Mouse (Mus musculus) forebrain, embryonic 10.5 days (tissue): ENCODE data around the gene Tnrc18. TPM values are rescaled to one million over a fixed set of nuclear protein-coding genes. Genes with fewer than 3 reads are reported as not detected.

Experiments
- DNase-seq: peaks from one replicate; pipeline ENCODE4 v3.0.0-alpha.2; 2017; ENCODE audit warnings: low spot score; ENCODE audit errors: extremely low spot score
- H3K27ac ChIP-seq: fragments of 300-500 bp; sonication (generic); 2 replicates; pipeline ENCODE4 v1.5.1; 2016; ENCODE audit warnings: mild to moderate bottlenecking
- H3K27me3 ChIP-seq: fragments of 300-500 bp; sonication (generic); 2 replicates; pipeline ENCODE4 v1.6.1; 2016; ENCODE audit warnings: mild to moderate bottlenecking; ENCODE audit not compliant: poor library complexity, severe bottlenecking
- H3K36me3 ChIP-seq: fragments of 300-500 bp; sonication (generic); replicated peaks from 2 replicates; pipeline ENCODE4 v1.6.1; 2016; ENCODE audit warnings: mild to moderate bottlenecking, moderate library complexity
- H3K4me1 ChIP-seq: fragments of 300-500 bp; sonication (generic); 2 replicates; pipeline ENCODE4 v1.6.1; 2016
- H3K4me3 ChIP-seq: fragments of 300-500 bp; sonication (generic); 2 replicates; pipeline ENCODE4 v1.5.1; 2016; ENCODE audit warnings: mild to moderate bottlenecking, moderate library complexity
- H3K9me3 ChIP-seq: fragments of 300-500 bp; sonication (generic); 2 replicates; pipeline ENCODE4 v1.6.1; 2016; ENCODE audit warnings: mild to moderate bottlenecking, moderate library complexity
- WGBS: fragments of 180-500 bp; shearing (Covaris S2); methylation state at CpG from one replicate; pipeline ENCODE4 v1.1.7; 2016; 5-methylcytosine and 5-hydroxymethylcytosine counted together
- polyA plus RNA-seq: library from polyadenylated mRNA; unstranded; fragments of >200 nt; fragmentation: Nextera tagmentation; extraction: Ambion mirVana; gene quantifications from 2 replicates; pipeline ENCODE4 v1.2.1, GENCODE M21; 2016

Gene Tnrc18
- polyA plus RNA-seq, 1 experiment from 2014 or later, result 22.7 TPM

DNA sequence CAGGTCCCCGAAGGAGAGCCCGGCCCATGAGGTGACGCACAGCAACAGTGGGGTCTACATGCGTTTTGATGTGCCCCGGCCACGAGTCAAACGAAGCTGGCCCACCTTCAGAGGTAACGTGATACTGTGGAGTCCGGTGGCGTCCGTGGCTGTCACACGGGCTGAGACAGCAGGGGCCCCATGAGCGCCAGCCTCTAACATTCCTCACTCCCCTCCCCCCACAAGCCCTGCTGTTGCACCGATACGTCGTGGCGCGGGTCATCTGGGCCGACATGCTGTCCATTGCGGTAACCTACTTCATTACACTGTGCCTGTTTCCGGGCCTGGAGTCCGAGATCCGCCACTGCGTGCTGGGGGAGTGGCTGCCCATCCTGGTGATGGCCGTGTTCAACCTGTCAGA, 99.0 kb downstream of the Tnrc18 start:
- H3K4me3 ChIP-seq, result no peak overlapping the region
- H3K27me3 ChIP-seq, result no peaks in the 10 kb centered on the region; the same call in 1 of the 2 replicates
- peaks cover 8% of the 10 kb centered on the region for H3K4me1 ChIP-seq
- peaks cover 46% of the 10 kb centered on the region for H3K36me3 ChIP-seq
- no peak overlapping the region for H3K27ac ChIP-seq
- no peaks in the 10 kb centered on the region for H3K9me3 ChIP-seq
- DNase-seq, result no peak
- WGBS, result 67% methylated on average over 25 of the region's 25 CpGs

DNA sequence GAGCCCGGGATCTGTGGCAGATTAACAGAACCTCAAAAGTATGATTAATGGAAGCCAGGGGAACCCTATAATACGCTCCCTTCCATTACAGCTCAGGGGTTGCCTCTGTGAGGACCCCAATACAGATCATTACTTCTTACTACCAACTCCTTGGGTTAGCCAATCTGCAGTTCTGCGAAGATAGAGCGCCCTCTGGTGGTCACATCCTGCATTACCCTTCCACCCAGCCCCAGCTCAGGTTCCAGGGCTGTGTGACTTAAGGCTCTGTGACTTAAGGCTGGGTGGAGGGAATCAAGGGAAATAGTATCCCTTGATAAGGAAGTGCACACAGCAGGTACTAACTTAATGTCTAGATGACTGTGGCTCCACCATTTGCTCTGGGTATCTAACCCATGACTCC, 99.4 kb downstream of the Tnrc18 start:
- Histone ChIP-seq H3K4me1 (peaks cover 5% of the 10 kb centered on the region; the same call in 1 of the 2 replicates), H3K27me3 (no peaks in the 10 kb centered on the region; the same call in 1 of the 2 replicates), H3K9me3 (no peaks in the 10 kb centered on the region), H3K36me3 (peaks cover 47% of the 10 kb centered on the region), H3K4me3 (no peak overlapping the region), H3K27ac (no peak overlapping the region)
- WGBS, result 20% methylated on average over 4 of the region's 4 CpGs
- peak; percentile 79 for DNase-seq

DNA sequence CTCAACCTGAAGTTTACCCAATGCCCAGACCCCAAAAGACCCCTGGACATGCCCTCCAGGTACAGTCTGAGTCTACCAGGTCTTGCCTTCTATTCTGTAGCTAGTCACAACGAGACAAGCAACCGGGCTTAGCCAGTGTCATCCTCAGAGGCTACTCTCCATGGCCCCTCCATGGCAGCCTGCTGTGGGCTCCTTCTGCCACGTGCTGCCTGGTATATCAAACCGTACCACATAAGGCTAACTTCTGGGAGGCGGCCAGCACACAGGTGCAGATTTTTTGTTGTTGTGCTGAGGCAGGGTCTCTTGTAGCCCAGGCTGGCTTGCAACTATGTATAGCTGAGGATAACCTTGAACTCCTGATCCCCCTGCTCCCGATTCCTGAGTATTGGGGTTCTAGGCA, 101.4 kb downstream of the Tnrc18 start:
- Histone ChIP-seq H3K9me3 (peaks cover 11% of the 10 kb centered on the region), H3K27me3 (no peaks in the 10 kb centered on the region; the same call in 1 of the 2 replicates), H3K4me3 (no peak overlapping the region), H3K4me1 (no peaks in the 10 kb centered on the region), H3K36me3 (peaks cover 51% of the 10 kb centered on the region), H3K27ac (no peak overlapping the region)
- WGBS, result 87% methylated on average over 6 of the region's 6 CpGs
- no peak for DNase-seq

DNA sequence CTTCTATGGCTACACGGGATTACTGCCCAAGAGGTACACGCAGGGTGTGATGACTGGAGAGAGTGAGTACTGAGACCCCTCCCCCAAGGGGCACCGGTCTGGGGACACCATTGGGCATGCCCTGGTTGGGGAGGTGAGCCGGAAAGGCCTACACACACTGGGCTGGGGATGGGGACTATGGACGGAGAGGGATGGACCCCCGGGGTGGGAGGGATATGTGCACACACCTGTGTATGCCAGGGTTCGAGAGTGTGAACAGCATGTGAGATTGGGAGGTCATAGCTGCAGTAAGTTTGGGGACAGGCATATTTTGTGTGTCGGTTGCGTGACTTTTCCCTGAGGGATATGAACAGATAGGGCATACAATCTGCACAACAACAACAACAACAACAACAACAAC, 102.4 kb downstream of the Tnrc18 start:
- H3K9me3 ChIP-seq, result peaks cover 11% of the 10 kb centered on the region
- no peaks in the 10 kb centered on the region; the same call in 1 of the 2 replicates for H3K27me3 ChIP-seq
- H3K36me3 ChIP-seq, result peaks cover 52% of the 10 kb centered on the region
- DNase-seq, result no peak
- H3K4me3 ChIP-seq, result no peak overlapping the region
- no peak overlapping the region for H3K27ac ChIP-seq
- H3K4me1 ChIP-seq, result no peaks in the 10 kb centered on the region
- WGBS, result 90% methylated on average over 9 of the region's 9 CpGs

DNA sequence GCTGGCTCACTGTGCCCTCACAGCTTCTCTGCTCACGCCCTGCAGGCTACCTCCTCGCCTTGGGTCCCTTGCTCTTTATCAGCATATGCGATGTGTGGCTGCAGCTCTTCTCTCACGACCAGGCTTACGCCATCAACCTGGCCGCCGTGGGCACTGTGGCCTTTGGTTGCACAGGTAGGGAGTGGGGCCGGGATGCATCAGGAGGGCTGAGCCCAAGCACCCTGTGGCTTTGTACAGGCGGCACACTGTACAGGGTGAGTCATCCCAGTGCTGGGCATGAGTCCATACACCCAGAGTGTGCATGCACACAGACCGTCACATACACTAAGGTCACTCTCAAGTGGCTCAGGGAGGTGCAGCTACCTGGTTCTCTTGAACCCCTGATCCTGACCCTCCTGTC, 103.5 kb downstream of the Tnrc18 start:
- no peak overlapping the region for H3K4me3 ChIP-seq
- H3K27ac ChIP-seq, result no peak overlapping the region
- peaks cover 51% of the 10 kb centered on the region for H3K36me3 ChIP-seq
- H3K4me1 ChIP-seq, result no peaks in the 10 kb centered on the region
- 94% methylated on average over 10 of the region's 10 CpGs for WGBS
- DNase-seq, result no peak
- no peaks in the 10 kb centered on the region; the same call in 1 of the 2 replicates for H3K27me3 ChIP-seq
- peaks cover 11% of the 10 kb centered on the region for H3K9me3 ChIP-seq

DNA sequence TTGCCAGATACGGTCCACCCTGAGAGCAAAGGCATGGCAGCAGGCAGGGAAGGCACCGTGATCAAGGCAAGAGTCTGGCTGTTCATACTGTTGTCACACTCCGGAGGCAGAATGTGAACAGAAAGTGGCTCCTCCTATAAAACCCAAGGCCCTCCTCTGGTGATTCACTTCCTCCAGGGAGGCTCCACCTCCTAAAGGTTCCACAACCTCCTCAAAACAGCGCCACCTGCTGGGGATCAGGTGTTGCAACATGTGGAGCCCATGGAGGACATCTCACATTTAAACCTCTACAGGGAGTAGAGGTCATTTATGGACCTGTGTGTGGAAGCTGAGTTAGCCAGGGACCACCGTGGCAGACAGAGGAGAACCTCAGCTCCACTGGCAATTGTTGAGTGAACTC, 105.1 kb downstream of the Tnrc18 start:
- Histone ChIP-seq H3K4me1 (no peaks in the 10 kb centered on the region), H3K36me3 (peaks cover 54% of the 10 kb centered on the region), H3K9me3 (peaks cover 11% of the 10 kb centered on the region), H3K27me3 (no peaks in the 10 kb centered on the region; the same call in 1 of the 2 replicates), H3K4me3 (no peak overlapping the region), H3K27ac (no peak overlapping the region)
- 83% methylated on average over 5 of the region's 5 CpGs for WGBS
- no peak for DNase-seq

DNA sequence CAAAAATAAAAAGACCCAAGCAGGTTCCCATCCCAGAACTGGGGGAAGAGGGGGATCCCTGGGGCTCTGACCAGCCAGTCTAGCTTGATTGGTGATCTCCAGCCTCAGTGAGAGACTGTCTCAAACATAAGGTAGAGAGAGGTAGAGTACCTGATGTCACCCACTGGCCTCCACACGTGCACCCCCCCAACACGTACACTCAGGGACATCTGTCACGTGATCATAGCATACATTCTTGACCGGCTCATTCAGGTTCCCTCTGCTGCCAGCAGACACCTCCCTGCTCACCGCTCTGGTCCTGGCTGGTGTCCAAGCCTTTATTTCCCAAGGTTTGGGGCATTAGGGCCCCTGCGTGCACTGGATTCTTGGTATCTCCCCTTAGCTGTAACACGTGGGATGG, 108.0 kb downstream of the Tnrc18 start:
- Histone ChIP-seq H3K27me3 (0 out of 2 replicates have a peak, but pooled peaks cover 2% of the 10 kb centered on the region), H3K27ac (no peak overlapping the region), H3K36me3 (peaks cover 64% of the 10 kb centered on the region), H3K4me3 (no peak overlapping the region), H3K9me3 (peaks cover 11% of the 10 kb centered on the region), H3K4me1 (no peaks in the 10 kb centered on the region)
- 92% methylated on average over 7 of the region's 7 CpGs for WGBS
- DNase-seq, result no peak

DNA sequence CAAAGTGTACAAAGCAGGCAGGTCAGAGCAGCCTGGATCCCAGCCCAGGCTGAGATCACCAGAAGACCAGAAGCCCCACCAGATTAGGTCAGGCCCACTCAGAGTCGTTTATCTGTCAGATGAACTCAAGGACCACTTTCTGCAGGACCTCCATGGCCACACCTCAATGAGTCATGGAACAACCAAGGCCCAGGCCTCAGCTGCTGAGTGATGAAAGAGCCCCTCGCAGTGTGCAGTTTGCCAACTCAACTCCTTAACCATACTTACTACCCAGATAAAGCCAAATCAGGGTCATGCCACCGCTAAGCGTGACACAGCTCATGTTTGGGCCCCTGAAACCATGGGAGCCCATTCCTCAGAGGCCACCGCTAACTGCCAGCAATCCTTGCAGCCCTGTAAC, 109.8 kb downstream of the Tnrc18 start:
- Histone ChIP-seq H3K4me1 (peaks cover 11% of the 10 kb centered on the region), H3K4me3 (no peak overlapping the region), H3K27ac (no peak overlapping the region), H3K36me3 (peaks cover 54% of the 10 kb centered on the region), H3K27me3 (peaks cover 19% of the 10 kb centered on the region), H3K9me3 (peaks cover 10% of the 10 kb centered on the region)
- 92% methylated on average over 5 of the region's 5 CpGs for WGBS
- DNase-seq, result no peak

DNA sequence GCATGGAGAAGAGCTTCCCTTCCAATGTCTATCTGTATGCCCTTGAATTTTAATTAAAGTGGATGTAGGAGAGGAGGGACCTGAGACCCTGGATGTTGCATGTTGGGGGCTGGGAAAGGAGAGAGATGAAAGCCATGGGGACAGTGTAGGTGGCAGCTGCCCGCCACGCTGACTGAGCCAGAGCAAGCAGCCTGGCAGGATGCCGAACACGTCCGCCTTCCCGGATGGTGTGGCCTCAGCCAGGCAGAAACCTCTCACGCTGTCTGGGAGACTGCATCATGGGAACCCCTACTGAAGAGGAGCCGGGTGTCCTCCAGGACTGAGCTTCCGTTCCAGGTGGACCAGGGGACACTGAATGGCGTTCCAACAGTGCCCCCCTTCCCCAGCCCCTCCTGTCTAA, 113.9 kb downstream of the Tnrc18 start:
- Histone ChIP-seq H3K9me3 (no peaks in the 10 kb centered on the region), H3K27me3 (peaks cover 51% of the 10 kb centered on the region), H3K4me3 (peak overlapping the region; percentile 82; the same call in 1 of the 2 replicates), H3K4me1 (peaks cover 32% of the 10 kb centered on the region), H3K36me3 (peaks cover 25% of the 10 kb centered on the region; the same call in 1 of the 2 replicates), H3K27ac (no peak overlapping the region)
- DNase-seq, result no peak
- 91% methylated on average over 10 of the region's 10 CpGs for WGBS

DNA sequence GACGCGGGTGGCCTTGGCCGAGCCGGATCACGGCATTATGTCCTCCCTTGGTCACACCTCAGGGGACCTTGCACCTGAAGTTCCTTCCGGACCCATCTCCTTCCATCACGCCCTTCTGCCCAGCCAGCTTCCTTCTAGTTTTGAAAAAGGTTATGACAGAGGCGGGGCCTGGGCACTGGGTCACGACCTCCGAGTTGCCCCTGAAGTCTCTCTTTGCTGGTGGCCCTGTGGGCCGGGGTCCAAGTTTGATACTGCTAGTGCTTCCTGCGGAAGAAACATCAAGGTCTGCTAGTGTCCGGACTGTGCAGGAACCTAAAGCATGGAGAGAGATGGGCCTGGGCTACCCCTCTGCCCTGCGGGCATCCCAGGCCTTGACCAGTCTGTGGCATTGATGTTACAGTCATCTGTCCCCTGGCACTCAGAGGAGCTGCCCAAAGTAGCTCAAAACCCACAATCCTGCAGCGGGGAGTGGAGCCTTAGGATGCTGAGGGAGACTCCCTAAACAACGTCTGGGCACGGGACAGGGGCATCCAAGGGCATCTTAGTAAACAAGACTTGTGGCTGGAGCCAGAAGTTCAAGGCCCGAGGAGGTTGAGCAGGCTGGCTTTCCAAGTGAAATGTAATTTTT, 114.8 kb downstream of the Tnrc18 start:
- Histone ChIP-seq H3K4me3 (peak overlapping the region; percentile 82), H3K36me3 (peaks cover 19% of the 10 kb centered on the region; the same call in 1 of the 2 replicates), H3K27me3 (peaks cover 51% of the 10 kb centered on the region), H3K4me1 (peaks cover 32% of the 10 kb centered on the region), H3K9me3 (no peaks in the 10 kb centered on the region), H3K27ac (peak overlapping the region; percentile 86)
- DNase-seq, result no peak
- 28% methylated on average over 18 of the region's 18 CpGs for WGBS

DNA sequence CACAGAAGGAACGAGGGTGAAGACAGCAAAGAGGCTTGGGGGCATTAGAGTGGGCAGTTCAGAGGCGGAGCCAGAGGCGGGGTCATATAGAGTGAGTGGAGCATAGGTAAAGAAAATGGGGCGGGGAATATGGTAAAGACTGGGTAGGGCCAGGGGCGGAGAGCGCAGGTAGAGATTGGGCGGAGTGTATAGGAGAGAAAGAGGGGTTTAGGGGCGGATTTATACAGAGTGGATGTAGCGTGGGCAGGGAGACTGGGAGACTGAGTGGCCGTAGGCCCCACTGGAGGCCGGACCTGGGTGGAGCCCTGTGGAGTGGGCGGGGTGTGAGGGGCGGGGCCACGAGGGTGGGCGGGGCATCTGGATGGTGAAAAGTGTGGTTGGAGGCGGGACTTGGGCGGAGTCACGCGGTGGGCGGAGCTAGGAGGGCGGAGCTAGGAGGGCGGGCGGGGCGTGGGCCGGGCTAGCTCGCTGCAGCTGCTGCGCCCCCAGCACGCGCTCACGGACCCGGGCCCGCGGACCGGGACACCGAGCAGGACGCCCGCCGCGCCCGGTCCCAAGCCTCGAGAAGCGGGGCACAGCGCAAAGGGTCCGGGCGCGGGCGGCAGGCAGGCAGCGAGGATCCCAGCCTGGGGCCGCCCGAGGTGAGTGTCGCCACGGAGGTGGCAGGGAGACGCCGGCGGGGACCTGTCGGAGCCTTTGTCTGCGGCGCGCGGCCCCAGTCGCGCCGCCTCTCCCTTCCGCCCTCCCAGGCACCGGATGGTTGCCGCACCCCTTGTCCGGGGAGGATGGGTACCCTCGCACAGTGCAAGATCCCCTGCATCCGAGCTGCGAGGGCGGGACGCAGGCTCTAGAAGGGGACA, 115.6 kb downstream of the Tnrc18 start:
- Histone ChIP-seq H3K9me3 (no peaks in the 10 kb centered on the region), H3K4me3 (peak overlapping the region; percentile 82), H3K36me3 (peaks cover 18% of the 10 kb centered on the region; the same call in 1 of the 2 replicates), H3K27ac (peak overlapping the region; percentile 86), H3K27me3 (peaks cover 51% of the 10 kb centered on the region), H3K4me1 (peaks cover 32% of the 10 kb centered on the region)
- DNase-seq, result peak; percentile 86
- WGBS, result under 1% methylated on average over 69 of the region's 72 CpGs

DNA sequence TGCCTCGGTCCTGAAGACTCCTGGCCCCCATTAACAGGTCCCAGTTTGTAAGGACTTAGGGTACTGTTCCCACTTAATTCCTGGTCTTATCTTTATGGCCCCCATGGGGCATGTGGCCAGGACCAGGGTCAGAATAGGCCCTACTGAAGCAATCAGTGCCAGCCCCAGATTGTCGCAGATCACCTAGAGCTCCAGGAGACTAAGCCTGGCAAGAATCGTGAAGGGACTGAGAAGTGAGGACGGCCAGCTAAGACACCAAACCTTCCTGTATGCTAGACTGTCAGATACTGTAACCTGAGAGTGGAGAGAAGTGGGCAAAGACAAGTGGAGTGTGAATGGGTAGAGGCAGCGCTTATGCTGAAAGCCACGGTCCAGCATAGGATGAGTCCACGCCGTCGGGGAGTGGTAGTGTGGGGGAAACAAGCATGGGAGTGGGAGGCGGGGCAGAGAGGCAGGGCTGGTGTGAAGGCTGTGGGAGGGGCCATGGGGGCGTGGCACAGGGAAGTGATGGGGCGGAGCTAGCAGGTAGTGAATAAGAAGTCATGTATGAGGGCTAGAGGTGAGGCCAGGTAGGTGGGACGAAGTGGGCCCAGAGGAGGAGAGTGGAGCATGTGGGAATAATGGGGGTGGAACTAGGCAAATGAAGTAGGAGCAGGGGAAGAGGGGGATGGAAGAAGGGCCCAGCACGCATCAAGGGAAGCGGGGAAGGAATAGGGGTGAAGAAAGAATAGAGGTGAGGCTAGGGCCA, 116.4 kb downstream of the Tnrc18 start:
- Histone ChIP-seq H3K27me3 (peaks cover 51% of the 10 kb centered on the region), H3K36me3 (peaks cover 14% of the 10 kb centered on the region; the same call in 1 of the 2 replicates), H3K27ac (no peak overlapping the region), H3K4me3 (peak overlapping the region; percentile 82), H3K4me1 (peaks cover 36% of the 10 kb centered on the region), H3K9me3 (no peaks in the 10 kb centered on the region)
- 12% methylated on average over 15 of the region's 15 CpGs for WGBS
- DNase-seq, result no peak
